Mouse (Mus musculus): Measurements from ENCODE around the gene Ppm1l. TPM values are rescaled to one million over a fixed set of nuclear protein-coding genes. Genes with fewer than 3 reads are reported as not detected.

The Ppm1l gene
- polyA plus RNA-seq, 1 experiment from 2014 or later, result 23.9 TPM

DNA sequence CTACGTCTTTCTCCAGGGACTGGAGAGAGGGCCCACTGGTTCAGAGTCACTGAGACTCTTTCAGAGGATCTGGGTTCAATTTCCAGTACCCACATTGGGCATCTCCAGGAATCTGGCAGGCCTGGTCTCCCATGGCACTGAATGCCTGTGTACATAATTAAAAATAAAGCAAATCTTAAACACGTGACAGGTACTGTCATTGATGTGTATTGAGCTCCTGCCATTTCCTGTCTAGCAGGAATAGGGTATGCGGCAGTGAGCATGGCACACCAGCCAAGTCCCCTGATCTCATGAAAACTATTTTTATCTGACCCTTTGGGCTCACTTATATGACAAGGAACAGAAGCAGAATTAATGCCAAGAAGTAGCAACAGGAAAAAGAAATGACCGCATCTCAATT is 110.6 kb downstream of the Ppm1l start:
- Histone ChIP-seq H3K27me3 (no peaks in the 10 kb centered on the region), H3K9ac (no peak overlapping the region), H3K9me3 (no peaks in the 10 kb centered on the region), H3K4me3 (no peak overlapping the region), H3K4me1 (replicated peaks) (peaks cover 8% of the 10 kb centered on the region), H3K27ac (no peak overlapping the region), H3K36me3 (no peaks in the 10 kb centered on the region), H3K4me2 (no peak overlapping the region)
- 85% methylated on average over 4 of the region's 4 CpGs for WGBS
- ATAC-seq (ENCODE audit: low FRiP score), result no peak

DNA sequence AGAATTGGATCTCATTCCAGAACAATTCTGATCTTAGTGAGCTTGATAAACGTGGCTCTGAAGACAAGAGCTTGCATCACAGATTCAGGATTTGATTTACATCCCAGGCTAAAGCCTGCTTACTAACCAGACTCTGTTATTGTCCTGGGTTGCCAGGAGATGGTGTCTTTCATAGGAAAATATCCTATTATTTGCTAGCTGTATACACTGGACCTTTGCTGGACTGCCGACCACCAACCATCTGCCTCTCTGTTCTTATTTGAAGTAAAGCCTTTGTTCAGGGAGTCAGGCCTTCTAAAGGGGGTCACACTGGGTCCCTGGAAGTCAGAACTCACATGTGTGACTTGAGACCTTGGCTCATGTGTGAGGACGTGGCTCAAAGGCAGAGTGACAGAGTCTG is 111.6 kb downstream of the Ppm1l start:
- Histone ChIP-seq H3K27ac (no peak overlapping the region), H3K4me1 (replicated peaks) (peaks cover 8% of the 10 kb centered on the region), H3K9me3 (no peaks in the 10 kb centered on the region), H3K4me3 (no peak overlapping the region), H3K9ac (no peak overlapping the region), H3K4me2 (no peak overlapping the region), H3K36me3 (no peaks in the 10 kb centered on the region), H3K27me3 (no peaks in the 10 kb centered on the region)
- 14% methylated on average over 3 of the region's 3 CpGs for WGBS
- ATAC-seq (ENCODE audit: low FRiP score), result no peak

DNA sequence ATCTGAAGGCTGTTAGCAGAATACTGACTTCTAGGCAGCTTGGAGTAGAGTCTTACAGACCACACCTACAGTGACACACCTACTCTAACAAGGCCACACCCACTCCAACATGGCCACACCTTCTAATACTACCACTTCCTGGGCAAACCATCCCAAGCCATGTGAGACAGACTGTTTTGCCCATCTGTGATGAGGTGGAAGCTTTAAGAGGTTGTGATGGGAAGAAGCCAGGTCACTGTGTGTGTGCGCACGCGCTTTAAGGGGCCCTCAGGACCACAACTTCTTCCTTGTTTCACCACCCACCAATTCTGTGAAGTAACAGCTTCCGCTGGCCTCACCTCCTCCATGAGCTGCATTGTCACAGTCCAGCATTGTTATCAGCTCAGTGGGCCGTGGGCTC is 112.7 kb downstream of the Ppm1l start:
- Histone ChIP-seq H3K27ac (no peak overlapping the region), H3K27me3 (no peaks in the 10 kb centered on the region), H3K4me3 (no peak overlapping the region), H3K9me3 (no peaks in the 10 kb centered on the region), H3K4me1 (replicated peaks) (peaks cover 14% of the 10 kb centered on the region), H3K4me2 (no peak overlapping the region), H3K36me3 (no peaks in the 10 kb centered on the region), H3K9ac (no peak overlapping the region)
- ATAC-seq (ENCODE audit: low FRiP score), result 0 out of 2 replicates have a peak, but pooled peaks have one; percentile 25
- WGBS, result 86% methylated on average over 5 of the region's 5 CpGs

DNA sequence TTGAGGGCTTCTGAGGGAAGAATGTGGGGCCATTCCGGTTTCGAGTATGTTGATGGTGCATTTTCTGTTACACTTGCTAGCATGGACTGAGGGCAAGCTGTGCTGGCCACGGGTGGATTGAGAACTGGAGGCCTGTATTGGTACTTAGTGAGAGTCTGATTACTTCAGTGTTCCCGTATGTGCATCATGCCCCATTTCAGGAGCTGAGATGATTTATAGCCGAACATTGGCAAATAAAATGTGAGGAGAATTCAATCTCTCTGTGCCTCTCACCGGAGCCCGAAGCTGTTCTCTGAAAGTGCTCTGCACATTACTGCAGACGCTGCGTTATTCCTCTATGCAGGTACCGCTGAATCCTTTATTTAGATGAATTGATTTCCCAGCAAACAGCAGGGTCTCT is 116.9 kb downstream of the Ppm1l start:
- Histone ChIP-seq H3K4me3 (no peak overlapping the region), H3K9ac (no peak overlapping the region), H3K9me3 (no peaks in the 10 kb centered on the region), H3K27me3 (no peaks in the 10 kb centered on the region), H3K36me3 (no peaks in the 10 kb centered on the region), H3K4me2 (no peak overlapping the region), H3K27ac (no peak overlapping the region), H3K4me1 (replicated peaks) (peaks cover 6% of the 10 kb centered on the region; the same call in 1 of the 2 replicates)
- no peak for ATAC-seq (ENCODE audit: low FRiP score)
- 80% methylated on average over 10 of the region's 10 CpGs for WGBS

DNA sequence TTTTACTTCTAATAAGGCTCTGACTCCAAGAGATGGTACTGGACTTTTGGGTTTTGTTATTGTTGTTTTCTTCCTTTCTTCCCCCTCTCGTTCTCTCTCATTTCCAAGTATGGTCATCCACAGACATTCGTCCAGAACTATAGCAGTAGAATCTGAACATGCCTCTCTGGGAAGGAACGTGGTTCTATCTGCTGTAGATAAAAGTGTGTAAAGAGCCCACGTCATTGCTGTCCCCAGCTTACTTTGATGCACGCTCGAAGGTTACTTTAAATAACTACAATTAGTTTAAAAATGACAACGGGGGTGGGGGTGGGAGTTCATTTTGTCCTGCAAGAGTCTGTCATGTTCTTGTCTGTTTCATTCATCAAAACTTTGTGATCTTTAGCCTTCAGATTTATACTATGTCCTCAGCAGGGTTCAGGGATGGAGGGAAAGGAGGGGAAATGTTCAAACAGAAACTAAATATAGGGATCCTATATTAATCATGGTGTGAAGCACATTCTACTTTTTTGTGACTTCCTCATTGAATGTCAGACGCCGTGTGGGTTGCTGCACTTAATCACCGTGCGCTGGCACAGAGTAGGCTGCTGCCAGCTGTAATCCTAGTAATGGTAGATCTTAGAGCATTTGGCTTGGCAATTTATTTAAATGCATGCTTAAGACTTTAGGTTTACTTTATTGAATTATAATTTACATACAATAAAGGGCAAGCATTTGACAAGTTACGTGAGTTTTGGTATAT is 122.3 kb downstream of the Ppm1l start:
- Histone ChIP-seq H3K27ac (no peak overlapping the region), H3K4me2 (no peak overlapping the region), H3K9ac (no peak overlapping the region), H3K4me1 (replicated peaks) (0 out of 2 replicates have a peak, but pooled peaks cover 3% of the 10 kb centered on the region), H3K36me3 (no peaks in the 10 kb centered on the region), H3K4me3 (no peak overlapping the region), H3K9me3 (no peaks in the 10 kb centered on the region), H3K27me3 (no peaks in the 10 kb centered on the region)
- ATAC-seq (ENCODE audit: low FRiP score), result no peak
- WGBS, result 80% methylated on average over 12 of the region's 12 CpGs

DNA sequence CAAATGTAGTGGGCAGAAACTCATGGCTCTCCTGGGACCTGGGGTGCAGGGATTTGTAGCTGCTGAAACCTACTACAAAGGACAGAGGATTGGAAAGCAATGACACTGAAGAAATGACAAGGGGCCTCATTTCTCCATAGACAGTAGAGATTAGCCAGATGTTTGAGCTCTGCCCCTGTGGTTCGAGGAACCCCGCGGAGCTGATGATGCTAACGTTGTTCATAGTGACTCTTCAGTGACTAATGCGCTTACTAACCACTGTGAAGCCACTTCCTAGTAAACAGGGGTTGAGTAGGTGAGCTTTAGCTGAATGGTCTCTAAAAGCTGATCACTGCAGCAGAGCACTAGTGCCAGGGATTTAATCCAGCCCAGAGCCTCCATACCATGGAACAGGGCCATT is 124.1 kb downstream of the Ppm1l start:
- Histone ChIP-seq H3K9me3 (no peaks in the 10 kb centered on the region), H3K4me2 (no peak overlapping the region), H3K27ac (no peak overlapping the region), H3K36me3 (no peaks in the 10 kb centered on the region), H3K4me3 (no peak overlapping the region), H3K9ac (no peak overlapping the region), H3K4me1 (replicated peaks) (0 out of 2 replicates have a peak, but pooled peaks cover 3% of the 10 kb centered on the region), H3K27me3 (no peaks in the 10 kb centered on the region)
- no peak for ATAC-seq (ENCODE audit: low FRiP score)
- WGBS, result 60% methylated on average over 5 of the region's 5 CpGs

DNA sequence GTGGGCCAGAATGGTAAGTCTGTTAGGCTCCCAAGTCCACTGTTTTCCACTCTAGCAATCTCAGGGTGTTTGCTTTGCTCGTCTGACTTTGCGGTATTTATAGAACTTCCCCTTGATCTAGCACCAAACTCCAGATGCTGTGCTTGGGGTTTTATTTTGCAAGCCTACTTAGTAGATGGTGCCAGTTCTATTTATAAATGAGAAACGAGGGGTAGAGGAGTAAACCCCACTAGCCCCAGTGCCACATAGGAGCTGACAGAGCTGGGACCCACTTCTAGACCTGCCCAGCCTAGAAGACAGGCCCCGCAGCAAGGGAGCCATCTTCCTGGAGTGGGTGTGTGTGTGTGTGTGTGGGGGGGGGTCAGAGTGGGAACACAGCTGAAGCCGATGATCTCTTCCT is 130.3 kb downstream of the Ppm1l start:
- H3K4me2 ChIP-seq, result no peak overlapping the region
- WGBS, result 90% methylated on average over 5 of the region's 5 CpGs
- H3K4me3 ChIP-seq, result no peak overlapping the region
- no peaks in the 10 kb centered on the region for H3K27me3 ChIP-seq
- no peaks in the 10 kb centered on the region for H3K36me3 ChIP-seq
- no peaks in the 10 kb centered on the region for H3K9me3 ChIP-seq
- H3K4me1 ChIP-seq (replicated peaks), result no peaks in the 10 kb centered on the region; the same call in 1 of the 2 replicates
- no peak for ATAC-seq (ENCODE audit: low FRiP score)
- no peak overlapping the region for H3K27ac ChIP-seq
- no peak overlapping the region for H3K9ac ChIP-seq

DNA sequence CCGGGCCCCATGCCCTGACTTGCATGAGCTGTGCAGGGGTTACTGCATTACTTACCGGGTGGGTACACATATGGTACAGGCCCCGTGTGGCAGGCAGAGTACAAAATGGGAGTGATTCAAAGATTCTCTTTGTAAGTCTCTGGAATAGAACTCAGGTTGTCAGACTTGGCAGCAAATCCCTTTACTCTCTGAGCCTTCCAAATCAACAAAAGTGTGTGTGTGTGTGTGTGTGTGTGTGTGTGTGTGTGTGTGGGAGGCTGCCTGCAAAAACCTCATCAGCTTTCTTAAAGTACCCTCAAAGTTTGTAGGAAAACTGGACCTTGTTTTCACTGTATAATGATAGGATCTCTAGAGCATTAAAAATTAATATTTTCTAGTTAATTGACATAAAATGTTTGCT is 132.4 kb downstream of the Ppm1l start:
- no peak overlapping the region for H3K27ac ChIP-seq
- H3K27me3 ChIP-seq, result no peaks in the 10 kb centered on the region
- H3K36me3 ChIP-seq, result no peaks in the 10 kb centered on the region
- H3K4me3 ChIP-seq, result no peak overlapping the region
- H3K4me2 ChIP-seq, result no peak overlapping the region
- no peak overlapping the region for H3K9ac ChIP-seq
- 81% methylated on average over 3 of the region's 3 CpGs for WGBS
- no peaks in the 10 kb centered on the region; the same call in 1 of the 2 replicates for H3K4me1 ChIP-seq (replicated peaks)
- no peak for ATAC-seq (ENCODE audit: low FRiP score)
- H3K9me3 ChIP-seq, result no peaks in the 10 kb centered on the region

DNA sequence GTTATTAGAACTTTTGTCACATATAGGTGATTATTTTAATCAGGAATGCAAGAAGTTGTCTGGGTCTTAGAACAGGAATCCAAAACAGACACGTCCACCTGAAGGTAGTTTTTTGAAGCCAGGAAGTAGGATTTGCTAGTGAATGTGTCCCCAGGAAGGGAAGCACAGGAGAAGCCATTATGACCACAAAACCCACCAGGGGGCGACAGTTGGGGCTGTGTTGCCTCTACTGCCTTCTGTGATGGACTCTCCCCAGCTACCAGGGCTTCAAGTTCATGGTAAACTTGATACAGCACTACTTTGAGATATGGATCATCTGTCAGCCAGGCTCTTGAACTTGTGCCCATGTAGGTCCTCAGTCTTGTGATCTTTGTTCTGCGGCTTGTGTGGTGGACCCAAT is 137.7 kb downstream of the Ppm1l start:
- Histone ChIP-seq H3K4me1 (replicated peaks) (no peaks in the 10 kb centered on the region; the same call in 1 of the 2 replicates), H3K27me3 (no peaks in the 10 kb centered on the region), H3K9ac (no peak overlapping the region), H3K9me3 (no peaks in the 10 kb centered on the region), H3K36me3 (no peaks in the 10 kb centered on the region), H3K27ac (no peak overlapping the region), H3K4me2 (no peak overlapping the region), H3K4me3 (no peak overlapping the region)
- 85% methylated on average over 3 of the region's 3 CpGs for WGBS
- no peak for ATAC-seq (ENCODE audit: low FRiP score)

DNA sequence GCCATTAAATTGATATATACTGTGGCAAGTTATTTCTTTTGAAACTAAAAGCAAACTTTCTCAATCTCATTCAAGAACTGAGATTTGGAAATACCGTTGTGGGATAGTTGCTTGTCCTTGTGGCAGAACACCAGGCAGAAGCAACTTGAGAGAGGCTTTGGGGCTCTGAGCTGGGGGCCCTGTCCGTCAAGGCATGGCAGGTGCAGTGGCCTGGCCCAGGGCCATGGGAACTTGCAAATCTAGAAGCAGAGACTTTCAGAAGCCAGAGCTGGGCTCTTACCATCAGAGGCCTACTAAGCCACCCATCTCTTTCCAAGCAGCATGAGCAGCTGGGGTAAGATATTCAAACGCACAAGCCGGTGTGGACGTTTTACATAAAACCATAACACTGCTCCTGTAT is 139.4 kb downstream of the Ppm1l start:
- Histone ChIP-seq H3K27ac (no peak overlapping the region), H3K9ac (no peak overlapping the region), H3K4me3 (no peak overlapping the region), H3K27me3 (no peaks in the 10 kb centered on the region), H3K4me1 (replicated peaks) (no peaks in the 10 kb centered on the region; the same call in 1 of the 2 replicates), H3K9me3 (no peaks in the 10 kb centered on the region), H3K4me2 (no peak overlapping the region), H3K36me3 (no peaks in the 10 kb centered on the region)
- WGBS, result 92% methylated on average over 5 of the region's 5 CpGs
- ATAC-seq (ENCODE audit: low FRiP score), result no peak

DNA sequence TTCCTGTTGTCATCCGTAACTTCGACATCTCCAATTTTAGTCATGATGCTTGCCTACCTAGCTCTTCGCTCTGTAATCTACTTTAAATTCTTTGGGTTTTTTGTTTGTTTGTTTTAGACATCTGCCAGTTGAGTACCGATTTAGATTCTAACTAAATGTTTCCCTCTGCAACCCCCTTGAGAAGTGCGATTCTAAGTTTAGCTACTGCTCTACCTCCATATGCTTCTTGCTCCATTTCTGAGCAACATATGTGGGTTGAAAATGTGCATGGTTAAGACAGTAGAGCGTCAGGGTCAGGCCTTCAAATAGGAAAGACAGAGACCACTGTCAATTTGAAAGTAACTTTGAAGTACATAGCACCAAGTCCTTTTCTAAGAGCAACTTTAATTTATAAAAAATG is 142.1 kb downstream of the Ppm1l start:
- no peak overlapping the region for H3K4me3 ChIP-seq
- 94% methylated on average over 6 of the region's 6 CpGs for WGBS
- H3K27me3 ChIP-seq, result no peaks in the 10 kb centered on the region
- H3K4me2 ChIP-seq, result no peak overlapping the region
- H3K4me1 ChIP-seq (replicated peaks), result no peaks in the 10 kb centered on the region
- no peak overlapping the region for H3K9ac ChIP-seq
- no peak for ATAC-seq (ENCODE audit: low FRiP score)
- H3K36me3 ChIP-seq, result no peaks in the 10 kb centered on the region
- H3K27ac ChIP-seq, result no peak overlapping the region
- H3K9me3 ChIP-seq, result no peaks in the 10 kb centered on the region

DNA sequence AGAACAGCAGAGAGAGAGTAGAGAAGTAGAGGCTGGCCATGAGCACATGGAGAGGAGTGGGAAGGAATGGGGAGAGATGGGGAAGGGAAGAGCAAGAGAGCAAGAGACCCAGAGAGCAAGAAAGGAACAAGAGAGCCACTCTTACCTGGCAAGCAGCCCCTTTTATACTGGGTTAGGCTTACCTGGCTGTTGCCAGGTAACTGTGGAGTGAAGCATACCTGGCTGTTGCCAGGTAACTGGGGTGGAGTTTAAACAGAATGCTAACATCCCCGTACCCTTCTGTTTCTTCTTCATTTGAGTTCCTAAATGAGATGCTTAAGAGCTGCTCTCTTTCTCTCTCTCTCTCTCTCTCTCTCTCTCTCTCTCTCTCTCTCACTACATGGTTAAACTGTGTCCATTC is 145.3 kb downstream of the Ppm1l start:
- no peaks in the 10 kb centered on the region for H3K9me3 ChIP-seq
- no peak overlapping the region for H3K4me2 ChIP-seq
- no peaks in the 10 kb centered on the region for H3K4me1 ChIP-seq (replicated peaks)
- H3K4me3 ChIP-seq, result no peak overlapping the region
- no peak for ATAC-seq (ENCODE audit: low FRiP score)
- H3K27me3 ChIP-seq, result no peaks in the 10 kb centered on the region
- 80% methylated on average over 1 of the region's 1 CpGs for WGBS
- no peak overlapping the region for H3K9ac ChIP-seq
- H3K27ac ChIP-seq, result no peak overlapping the region
- no peaks in the 10 kb centered on the region for H3K36me3 ChIP-seq

DNA sequence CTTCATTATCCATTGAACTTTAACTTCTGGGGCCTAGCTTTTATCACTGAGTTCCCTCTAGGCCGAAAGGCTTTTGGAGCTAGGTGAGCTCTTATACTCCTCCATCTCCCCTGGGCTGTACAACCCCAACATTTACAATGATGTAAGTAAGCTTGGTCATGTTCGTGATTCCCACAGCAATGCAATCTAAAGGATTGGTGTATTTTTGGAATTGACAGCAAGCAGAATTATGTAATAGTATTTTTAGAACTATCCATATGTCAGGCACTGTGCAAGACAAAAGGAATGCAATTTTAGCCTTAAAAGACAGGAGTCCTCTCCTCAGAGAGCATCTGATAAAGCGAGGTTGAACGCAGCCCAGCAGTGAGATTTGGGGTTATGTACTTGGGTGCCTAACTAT is 149.1 kb downstream of the Ppm1l start:
- no peaks in the 10 kb centered on the region for H3K27me3 ChIP-seq
- H3K4me2 ChIP-seq, result no peak overlapping the region
- no peaks in the 10 kb centered on the region for H3K36me3 ChIP-seq
- H3K4me1 ChIP-seq (replicated peaks), result peaks cover 30% of the 10 kb centered on the region
- WGBS, result 98% methylated on average over 4 of the region's 4 CpGs
- H3K4me3 ChIP-seq, result no peak overlapping the region
- ATAC-seq (ENCODE audit: low FRiP score), result no peak
- no peaks in the 10 kb centered on the region for H3K9me3 ChIP-seq
- H3K27ac ChIP-seq, result no peak overlapping the region
- no peak overlapping the region for H3K9ac ChIP-seq
